Mouse (Mus musculus) granulocyte monocyte progenitor cell, adult 5-6 weeks (primary cell): ENCODE results near the gene Rapgef6. TPM values are rescaled to one million over a fixed set of nuclear protein-coding genes. Genes with fewer than 3 reads are reported as not detected.

ENCODE experiments used
- ATAC-seq: replicated peaks from 2 replicates; pipeline ENCODE4 v1.8.0; 2016; ENCODE audit warnings: mild to moderate bottlenecking, moderate TSS enrichment, inconsistent platforms; ENCODE audit not compliant: poor library complexity, severe bottlenecking
- total RNA-seq, 2 experiments: library from RNA; stranded (forward) in 1 of 2; stranded (reverse) in 1 of 2; fragments of 200-712, 200-1000 nt in 1 of 2; fragments of >200 nt in 1 of 2; fragmentation: Nextera tagmentation in 1 of 2; gene quantifications; 2 replicates each; pipeline ENCODE4 v1.2.3; 2014 to 2017

Gene Rapgef6
- total RNA-seq, 2 experiments from 2014 or later: 34.8 to 47.3 TPM

DNA sequence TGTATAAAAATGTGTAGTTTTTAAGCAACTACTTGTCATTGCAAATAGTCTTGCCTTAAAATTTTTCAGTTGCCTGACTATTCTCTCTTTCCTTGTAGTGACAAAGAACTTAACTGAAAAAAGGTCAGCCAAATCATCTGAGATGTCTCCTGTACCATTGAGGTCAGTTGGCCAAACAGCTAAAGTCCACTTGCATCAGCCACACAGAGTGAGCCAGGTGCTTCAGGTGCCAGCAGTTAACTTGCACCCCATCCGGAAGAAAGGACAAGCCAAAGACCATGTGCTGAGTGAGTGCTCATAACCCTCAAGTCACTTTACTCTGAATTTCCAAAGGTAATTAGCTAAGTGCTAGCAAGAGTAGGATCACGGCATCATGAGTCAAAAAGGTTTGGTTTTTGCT is 156.5 kb downstream of the Rapgef6 start:
- ATAC-seq: no peak

GRCm38 (mm10) chr11:54684831-54685230 is 162.2 kb downstream of the Rapgef6 start:
- no peak for ATAC-seq

DNA sequence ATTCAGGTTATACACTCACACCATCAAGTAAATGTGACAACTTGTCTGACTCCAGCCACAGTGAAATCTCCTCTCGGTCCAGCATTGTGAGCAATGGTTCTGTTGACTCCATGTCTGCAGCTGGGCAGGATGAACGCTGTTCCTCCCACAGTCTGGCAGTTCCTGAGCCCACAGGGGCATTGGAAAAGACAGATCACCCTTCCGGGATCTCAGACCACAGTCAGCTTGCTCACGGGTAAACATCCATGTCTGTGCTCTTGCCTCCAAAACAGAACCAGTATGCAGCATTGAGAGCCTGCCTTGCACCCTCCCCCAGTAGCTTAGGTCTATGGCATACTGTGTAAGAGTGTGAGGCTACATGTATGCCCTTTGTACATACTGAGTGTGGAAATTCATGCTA is 167.5 kb downstream of the Rapgef6 start:
- ATAC-seq: no peak

DNA sequence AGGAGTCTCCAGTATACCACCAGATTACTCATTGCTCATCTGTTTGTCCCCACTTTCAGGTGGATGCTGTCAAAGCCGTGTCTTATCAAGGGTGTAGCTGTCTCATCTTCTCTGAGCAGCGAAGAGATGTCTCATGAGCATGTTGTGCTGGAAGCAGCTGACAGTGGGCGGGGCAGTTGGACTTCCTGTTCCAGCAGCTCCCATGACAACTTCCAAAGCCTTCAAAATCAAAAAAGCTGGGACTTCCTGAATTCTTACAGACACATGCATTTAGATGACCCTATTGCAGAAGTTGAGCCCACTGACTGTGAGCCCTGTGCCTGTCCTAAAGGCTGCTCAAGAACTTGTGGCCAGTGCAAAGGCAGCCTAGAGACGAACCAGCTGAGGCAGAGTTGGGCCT is 168.5 kb downstream of the Rapgef6 start:
- ATAC-seq: peak; percentile 66

- ATAC-seq: 0 out of 2 replicates have a peak, but pooled peaks have one; percentile 30
Observed at GRCm38 (mm10) chr11:54693696-54694095, 171.0 kb downstream of the Rapgef6 start.

- no peak for ATAC-seq
Observed at GRCm38 (mm10) chr11:54694291-54694690, 171.6 kb downstream of the Rapgef6 start.

DNA sequence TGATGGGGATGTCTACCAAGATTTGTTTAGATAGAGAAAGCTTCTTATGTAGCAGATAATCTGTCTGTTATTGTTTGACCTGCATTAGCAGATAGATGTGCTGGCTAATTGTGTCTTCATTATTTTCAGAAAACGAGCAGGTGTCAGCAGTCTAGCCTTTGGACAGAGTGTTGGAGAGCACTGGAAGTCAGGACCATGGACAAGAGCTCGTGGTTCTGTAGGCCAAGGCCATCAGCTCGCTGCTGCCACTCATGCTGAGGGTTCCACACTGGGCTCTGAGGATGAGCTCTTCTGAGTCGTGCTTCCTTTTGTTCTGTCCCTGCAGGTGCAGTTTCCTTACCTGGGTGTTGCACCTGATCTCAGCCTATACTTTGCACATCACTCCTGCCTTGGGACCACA is 173.3 kb downstream of the Rapgef6 start:
- no peak for ATAC-seq

GRCm38 (mm10) chr11:54697611-54698010 is 175.0 kb downstream of the Rapgef6 start:
- ATAC-seq: no peak

- ATAC-seq: no peak
Observed at GRCm38 (mm10) chr11:54698636-54699035, 176.0 kb downstream of the Rapgef6 start.

DNA sequence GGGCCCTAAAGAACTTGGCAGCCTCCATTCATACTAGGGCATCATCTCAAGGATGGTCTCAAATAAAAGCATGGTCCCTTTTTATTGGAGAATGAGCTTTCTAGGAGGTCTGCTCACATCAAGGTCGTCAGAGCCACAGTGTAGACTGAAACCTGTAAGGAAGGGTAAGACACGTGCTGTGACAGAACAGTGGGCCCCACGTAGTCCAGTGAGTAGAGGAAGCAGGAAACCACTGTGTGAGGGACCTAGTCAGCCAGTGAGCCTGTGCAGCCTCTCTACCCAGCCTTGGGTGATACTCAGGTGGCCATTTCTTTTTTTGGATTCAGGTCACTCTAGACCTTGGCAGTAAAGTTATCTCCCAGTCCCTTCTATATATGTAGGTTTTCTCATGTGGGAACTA is 177.3 kb downstream of the Rapgef6 start:
- ATAC-seq: no peak

DNA sequence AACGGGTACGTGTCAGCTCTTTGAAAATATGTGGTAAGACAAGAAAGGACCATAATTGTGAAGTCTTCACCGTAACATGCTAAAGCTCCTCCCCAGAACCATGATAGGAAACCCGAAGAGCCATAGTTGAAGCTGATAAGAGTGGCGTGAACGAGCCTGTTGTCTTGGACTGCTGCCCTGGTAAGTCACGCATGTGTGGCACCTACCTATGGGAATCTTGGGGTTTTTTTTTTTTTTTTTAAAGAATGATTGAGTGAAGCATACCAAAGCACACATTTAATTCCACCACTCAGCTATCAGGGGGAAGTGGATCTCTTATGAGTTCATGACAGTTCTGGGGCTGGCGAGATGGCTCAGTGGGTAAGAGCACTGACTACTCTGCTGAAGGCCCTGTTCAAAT is 179.2 kb downstream of the Rapgef6 start:
- ATAC-seq: no peak

DNA sequence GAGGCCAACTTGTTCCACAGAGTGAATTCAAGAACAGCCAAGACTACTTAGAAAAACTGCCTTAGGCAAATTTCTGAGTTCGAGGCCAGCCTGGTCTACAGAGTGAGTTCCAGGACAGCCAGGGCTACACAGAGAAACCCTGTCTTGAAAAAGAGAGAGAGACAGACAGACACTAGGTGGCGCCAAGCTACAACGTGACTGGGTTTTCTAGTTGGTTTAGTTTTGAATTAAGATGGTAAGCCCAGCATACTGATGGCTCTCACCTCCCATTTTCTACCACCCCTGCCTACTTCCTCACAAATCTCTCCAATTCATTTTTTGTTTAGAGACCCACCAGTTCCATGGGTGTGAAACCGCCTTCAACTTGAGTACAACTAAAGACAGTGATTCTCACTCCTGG is 180.7 kb downstream of the Rapgef6 start:
- peak; percentile 65; the same call in 1 of the 2 replicates for ATAC-seq

DNA sequence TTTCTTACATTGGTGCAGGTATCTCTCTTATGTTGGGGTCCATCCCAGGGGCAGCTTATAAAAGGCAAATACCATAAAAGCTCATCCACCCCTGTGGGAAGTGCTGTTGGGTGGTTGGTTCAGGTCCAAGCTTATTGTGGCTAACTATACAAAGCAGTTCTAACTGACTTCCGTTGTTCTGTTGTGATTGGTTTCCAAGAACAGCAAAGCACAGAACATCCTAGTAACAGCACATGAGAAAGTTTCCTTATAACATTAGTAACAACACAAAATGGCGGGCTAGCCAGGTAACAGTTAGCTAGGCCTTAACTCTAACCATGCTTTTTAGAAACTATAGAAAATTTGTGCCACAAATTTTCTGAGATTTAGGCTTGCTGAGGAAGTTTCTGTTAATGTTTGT is 185.5 kb downstream of the Rapgef6 start:
- ATAC-seq: no peak

- ATAC-seq: no peak
Observed at GRCm38 (mm10) chr11:54709645-54710044, 187.0 kb downstream of the Rapgef6 start.

- ATAC-seq: no peak
Observed at GRCm38 (mm10) chr11:54710512-54711293, 188.1 kb downstream of the Rapgef6 start.

DNA sequence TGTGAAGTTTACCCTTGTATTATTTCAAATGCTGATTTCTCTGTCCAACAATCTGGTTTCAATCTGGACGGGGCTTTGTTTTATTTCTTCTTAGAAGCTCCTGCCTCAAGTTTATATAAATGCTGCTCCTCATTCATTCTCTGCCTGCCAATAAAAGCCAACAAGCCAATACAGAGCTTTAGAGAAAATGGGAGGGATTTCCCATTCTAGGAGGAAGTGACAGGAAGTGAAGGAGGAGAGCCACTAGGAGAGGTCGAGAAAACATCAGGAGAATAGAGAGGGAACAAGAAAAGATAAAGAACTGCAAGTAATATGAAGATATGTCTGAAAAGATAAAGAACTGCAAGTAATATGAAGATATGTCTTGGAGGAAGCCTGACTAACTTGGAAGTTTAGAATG is 190.2 kb downstream of the Rapgef6 start:
- no peak for ATAC-seq

GRCm38 (mm10) chr11:54717893-54718292 is 195.2 kb downstream of the Rapgef6 start:
- ATAC-seq: no peak

DNA sequence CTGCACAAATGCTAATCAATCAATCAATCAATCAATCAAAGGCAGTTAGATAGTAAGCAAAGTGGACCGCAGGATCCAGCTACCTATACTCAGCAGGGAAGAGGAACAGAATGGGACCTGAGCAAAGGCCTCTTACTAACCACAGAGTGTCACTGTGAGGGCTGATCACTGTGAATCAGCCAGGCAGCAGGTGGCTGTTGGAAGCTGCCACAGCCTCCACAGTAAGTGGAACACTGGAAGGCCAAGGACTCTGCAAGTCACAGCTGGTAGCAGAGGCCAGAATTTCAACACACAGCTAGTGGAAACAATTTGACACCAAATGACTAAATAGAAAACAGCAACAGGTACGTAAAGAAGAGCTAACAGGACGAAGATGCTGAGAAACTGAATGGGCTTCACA is 196.0 kb downstream of the Rapgef6 start:
- ATAC-seq: no peak

- ATAC-seq: no peak
Observed at GRCm38 (mm10) chr11:54722057-54722456, 199.4 kb downstream of the Rapgef6 start.

- no peak for ATAC-seq
Observed at GRCm38 (mm10) chr11:54724353-54725034, 201.8 kb downstream of the Rapgef6 start.

DNA sequence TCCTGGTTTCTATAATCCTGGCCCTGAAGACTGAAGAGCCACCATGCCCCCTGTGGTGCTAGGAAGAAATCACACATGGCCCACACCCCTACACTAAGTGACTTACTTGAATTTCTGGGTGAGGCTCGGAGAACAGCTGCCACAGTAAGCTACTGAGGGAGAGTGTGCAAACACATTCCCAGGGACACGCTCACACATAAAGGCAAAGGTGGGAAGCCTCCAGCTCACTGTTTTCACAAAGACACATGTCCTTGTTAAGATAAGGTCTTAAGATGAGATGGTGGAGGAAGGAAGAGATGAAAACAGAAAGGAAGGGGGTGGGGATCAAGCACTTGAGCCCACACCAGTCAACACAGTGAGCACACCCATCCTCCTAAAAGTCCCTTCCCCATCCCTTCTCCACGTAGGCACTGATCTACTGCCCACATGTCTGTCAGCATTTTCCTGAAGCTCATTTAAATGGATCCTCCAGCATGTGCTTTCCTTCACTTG is 204.0 kb downstream of the Rapgef6 start:
- ATAC-seq: no peak
